In genomic region chr10:119932794-119933193, GRCm38 (mm10) we compare ENCODE assay signal across 18 mouse cellular contexts.
DNase-seq lines count a peak whose midpoint lies in the region; ATAC-seq and TF ChIP-seq lines count a peak whose summit lies in the region.
"Had no signal": no experiment of that assay in that cellular context is flagged by ENCODE, and none has a peak within 500 bp of the region (broad histone marks: within the 10 kb centered on the region; RNA-seq: fewer than 3 reads in every experiment).

No protein-coding gene starts in this region.

- H3K27me3 ChIP-seq in heart, postnatal 0 days (ENCODE audit: control insufficient read depth, insufficient read depth, low read length) = no peaks in the 10 kb centered on the region
- H3K27me3 ChIP-seq in midbrain, postnatal 0 days (ENCODE audit: insufficient read depth, low read length) = no peaks in the 10 kb centered on the region
- H3K27me3 ChIP-seq in midbrain, embryonic 15.5 days (replicated peaks) = no peaks in the 10 kb centered on the region
- H3K27me3 ChIP-seq in heart, embryonic 12.5 days (replicated peaks) = no peaks in the 10 kb centered on the region
- H3K27me3 ChIP-seq: forebrain, embryonic 15.5 days; kidney, embryonic 15.5 days had no signal

- no peak overlapping the region for H3K27ac ChIP-seq in heart, postnatal 0 days (ENCODE audit: low read depth)
- H3K27ac ChIP-seq in midbrain, postnatal 0 days (ENCODE audit: low read depth, low read length) = no peak overlapping the region
- H3K27ac ChIP-seq in midbrain, embryonic 15.5 days = no peak overlapping the region
- H3K27ac ChIP-seq in heart, embryonic 12.5 days (ENCODE audit: poor library complexity, severe bottlenecking) = no peak overlapping the region
- H3K27ac ChIP-seq: forebrain, embryonic 15.5 days; kidney, embryonic 15.5 days; midbrain, embryonic 10.5 days had no signal

- H3K9ac ChIP-seq in heart, postnatal 0 days (replicated peaks; ENCODE audit: low read depth, low read length) = no peak overlapping the region
- no peak overlapping the region for H3K9ac ChIP-seq in midbrain, postnatal 0 days (replicated peaks; ENCODE audit: low read length, poor library complexity, severe bottlenecking)
- H3K9ac ChIP-seq in midbrain, embryonic 15.5 days = no peak overlapping the region
- H3K9ac ChIP-seq in heart, embryonic 12.5 days = no peak overlapping the region
- H3K9ac ChIP-seq: forebrain, embryonic 15.5 days; kidney, embryonic 15.5 days had no signal

- no peak overlapping the region for H3K4me3 ChIP-seq in heart, postnatal 0 days (ENCODE audit: low read depth, low read length)
- no peak overlapping the region for H3K4me3 ChIP-seq in midbrain, postnatal 0 days (ENCODE audit: low read depth, low read length)
- H3K4me3 ChIP-seq in midbrain, embryonic 15.5 days = no peak overlapping the region
- no peak overlapping the region for H3K4me3 ChIP-seq in heart, embryonic 12.5 days
- H3K4me3 ChIP-seq: forebrain, embryonic 15.5 days; kidney, embryonic 15.5 days; midbrain, embryonic 10.5 days; myocyte had no signal

- no peak for DNase-seq in heart, postnatal 0 days (ENCODE audit: low spot score)
- DNase-seq in heart, postnatal 36 days = no peak
- DNase-seq in midbrain, postnatal 0 days (ENCODE audit: low spot score) = no peak
- peak; percentile 8 for DNase-seq in forelimb bud, embryonic 11.5 days (ENCODE audit: low read depth, low spot score)
- no peak for DNase-seq in spleen, postnatal 10 days (ENCODE audit: low spot score in 2 of 2)
- DNase-seq: cerebellum, adult 2 months; embryo, embryonic 11 days; gastrocnemius, postnatal 10 days; heart, postnatal 4 days; lung, postnatal 14 days; retina, postnatal 1 day; thymus, postnatal 4 days had no signal

- peak; percentile 28; the same call in 1 of the 2 replicates for TF ChIP-seq CTCF in heart, postnatal 0 days (IDR thresholded peaks at IDR 0.05; ENCODE audit: low read depth)
- peak; percentile 23; the same call in 1 of the 2 replicates for TF ChIP-seq CTCF in midbrain, postnatal 0 days (IDR thresholded peaks at IDR 0.05)

- no peaks in the 10 kb centered on the region for H3K4me1 ChIP-seq in heart, postnatal 0 days (ENCODE audit: control insufficient read depth, insufficient read depth)
- no peaks in the 10 kb centered on the region for H3K4me1 ChIP-seq in midbrain, postnatal 0 days (ENCODE audit: insufficient read depth, low read length)
- no peaks in the 10 kb centered on the region for H3K4me1 ChIP-seq in midbrain, embryonic 15.5 days
- H3K4me1 ChIP-seq in heart, embryonic 12.5 days (replicated peaks) = no peaks in the 10 kb centered on the region
- H3K4me1 ChIP-seq: forebrain, embryonic 15.5 days; kidney, embryonic 15.5 days; midbrain, embryonic 10.5 days had no signal

- no peaks in the 10 kb centered on the region for H3K9me3 ChIP-seq in heart, postnatal 0 days (replicated peaks; ENCODE audit: control insufficient read depth, low read length)
- H3K9me3 ChIP-seq in midbrain, postnatal 0 days (ENCODE audit: low read length) = no peaks in the 10 kb centered on the region
- H3K9me3 ChIP-seq in midbrain, embryonic 15.5 days = no peaks in the 10 kb centered on the region
- H3K9me3 ChIP-seq in heart, embryonic 12.5 days (replicated peaks) = no peaks in the 10 kb centered on the region
- H3K9me3 ChIP-seq: forebrain, embryonic 15.5 days; kidney, embryonic 15.5 days; midbrain, embryonic 10.5 days had no signal

- no peak for ATAC-seq in heart, postnatal 0 days (ENCODE audit: insufficient read depth, low read depth)
- ATAC-seq in midbrain, postnatal 0 days (ENCODE audit: low FRiP score) = no peak
- no peak for ATAC-seq in midbrain, embryonic 15.5 days (replicated peaks)
- no peak for ATAC-seq in heart, embryonic 12.5 days (ENCODE audit: insufficient number of reproducible peaks, low FRiP score)
- ATAC-seq: forebrain, embryonic 15.5 days had no signal

- no peaks in the 10 kb centered on the region for H3K36me3 ChIP-seq in heart, postnatal 0 days (replicated peaks; ENCODE audit: control insufficient read depth, insufficient read depth, low read length)
- no peaks in the 10 kb centered on the region for H3K36me3 ChIP-seq in midbrain, postnatal 0 days (ENCODE audit: insufficient read depth, low read length)
- no peaks in the 10 kb centered on the region for H3K36me3 ChIP-seq in midbrain, embryonic 15.5 days (replicated peaks)
- no peaks in the 10 kb centered on the region for H3K36me3 ChIP-seq in heart, embryonic 12.5 days
- H3K36me3 ChIP-seq: forebrain, embryonic 15.5 days; kidney, embryonic 15.5 days; midbrain, embryonic 10.5 days had no signal

- WGBS in heart, postnatal 0 days = 56% methylated on average over 4 of the region's 4 CpGs
- 70% methylated on average over 4 of the region's 4 CpGs for WGBS in midbrain, postnatal 0 days
- 71% methylated on average over 4 of the region's 4 CpGs for WGBS in midbrain, embryonic 15.5 days
- 50% methylated on average over 4 of the region's 4 CpGs for WGBS in heart, embryonic 12.5 days

- H3K4me2 ChIP-seq in heart, postnatal 0 days (ENCODE audit: low read depth, low read length) = no peak overlapping the region
- no peak overlapping the region for H3K4me2 ChIP-seq in midbrain, postnatal 0 days (ENCODE audit: low read depth, low read length, poor library complexity, severe bottlenecking)
- no peak overlapping the region for H3K4me2 ChIP-seq in midbrain, embryonic 15.5 days
- H3K4me2 ChIP-seq in heart, embryonic 12.5 days = no peak overlapping the region
- H3K4me2 ChIP-seq: forebrain, embryonic 15.5 days; kidney, embryonic 15.5 days had no signal

- no peak for TF ChIP-seq EP300 in heart, postnatal 0 days (IDR thresholded peaks at IDR 0.05; ENCODE audit: low read depth)

- intact Hi-C loops in heart, postnatal 36 days (cut with DNase I) = no loop called here
